Mouse (Mus musculus) hindbrain, embryonic 12.5 days (tissue): ENCODE results near the gene Gm20219. TPM values are rescaled to one million over a fixed set of nuclear protein-coding genes. Genes with fewer than 3 reads are reported as not detected.
A peak's percentile ranks its signal among the peaks of the same experiment; 100 is the strongest.

Experiments used
- ATAC-seq: fragments of 200-750 bp; cut with Nextera tagmentation; 2 replicates; pipeline ENCODE4 v1.8.0; 2017; ENCODE audit warnings: moderate TSS enrichment; ENCODE audit not compliant: low FRiP score
- H3K27ac ChIP-seq: fragments of 300-500 bp; sonication (generic); 2 replicates; pipeline ENCODE4 v1.5.1; 2016; ENCODE audit warnings: mild to moderate bottlenecking
- H3K27me3 ChIP-seq: fragments of 300-500 bp; sonication (generic); 2 replicates; pipeline ENCODE4 v1.6.1; 2016; ENCODE audit warnings: mild to moderate bottlenecking
- H3K36me3 ChIP-seq: fragments of 300-500 bp; sonication (generic); 2 replicates; pipeline ENCODE4 v1.6.1; 2016; ENCODE audit warnings: mild to moderate bottlenecking
- H3K4me1 ChIP-seq: fragments of 300-500 bp; sonication (generic); 2 replicates; pipeline ENCODE4 v1.6.1; 2016
- H3K4me2 ChIP-seq: fragments of 300-500 bp; sonication (generic); replicated peaks from 2 replicates; pipeline ENCODE4 v1.6.1; 2016; ENCODE audit warnings: mild to moderate bottlenecking
- H3K4me3 ChIP-seq: fragments of 300-500 bp; sonication (generic); 2 replicates; pipeline ENCODE4 v1.5.1; 2016; ENCODE audit warnings: mild to moderate bottlenecking
- H3K9ac ChIP-seq: fragments of 300-500 bp; sonication (generic); 2 replicates; pipeline ENCODE4 v1.6.1; 2016; ENCODE audit warnings: mild to moderate bottlenecking, moderate library complexity
- H3K9me3 ChIP-seq: fragments of 300-500 bp; sonication (generic); replicated peaks from 2 replicates; pipeline ENCODE4 v1.6.1; 2016; ENCODE audit warnings: mild to moderate bottlenecking
- WGBS: fragments of 180-500 bp; shearing (Covaris S2); methylation state at CpG from one replicate; pipeline ENCODE4 v1.1.7; 2016; 5-methylcytosine and 5-hydroxymethylcytosine counted together
- polyA plus RNA-seq: library from polyadenylated mRNA; unstranded; fragments of >200 nt; fragmentation: Nextera tagmentation; extraction: Ambion mirVana; gene quantifications from 2 replicates; pipeline ENCODE4 v1.2.1, GENCODE M21; 2016

Gene Gm20219
- polyA plus RNA-seq, 1 experiment from 2014 or later: 2.0 TPM

DNA sequence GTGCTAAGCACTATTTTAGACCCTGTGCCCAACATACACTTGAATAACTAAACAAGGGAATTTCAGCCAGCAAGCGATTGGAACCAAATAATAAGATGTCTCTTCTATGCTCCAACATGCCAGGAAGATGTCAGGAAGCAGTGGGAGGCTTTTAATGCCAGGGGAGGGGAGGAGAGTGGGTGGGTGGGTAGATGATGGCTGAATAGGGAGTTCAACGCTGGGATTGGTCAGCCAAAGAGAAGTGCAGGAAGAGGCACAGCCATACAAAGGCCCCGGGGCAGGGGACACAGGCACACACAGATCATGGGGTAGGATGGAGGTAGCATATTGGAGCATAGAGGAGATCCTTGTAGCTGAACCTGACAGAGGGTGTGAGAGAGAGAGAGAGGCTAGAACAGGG lies 17.3 kb downstream of the Gm20219 start:
- Histone ChIP-seq H3K9ac (no peak overlapping the region), H3K4me3 (no peak overlapping the region), H3K27me3 (no peaks in the 10 kb centered on the region), H3K4me1 (peaks cover 21% of the 10 kb centered on the region), H3K27ac (0 out of 2 replicates have a peak overlapping the region, but pooled peaks have one; percentile 62), H3K4me2 (no peak overlapping the region), H3K9me3 (no peaks in the 10 kb centered on the region), H3K36me3 (no peaks in the 10 kb centered on the region)
- 51% methylated on average over 3 of the region's 3 CpGs for WGBS
- peak; percentile 23; the same call in 1 of the 2 replicates for ATAC-seq

GRCm38 (mm10) chr17:56536192-56536591 lies 18.0 kb downstream of the Gm20219 start:
- H3K27me3 ChIP-seq: no peaks in the 10 kb centered on the region
- no peak overlapping the region for H3K4me2 ChIP-seq
- H3K4me1 ChIP-seq: peaks cover 21% of the 10 kb centered on the region
- ATAC-seq: no peak
- no peaks in the 10 kb centered on the region for H3K36me3 ChIP-seq
- no peak overlapping the region for H3K9ac ChIP-seq
- no peak overlapping the region for H3K4me3 ChIP-seq
- H3K9me3 ChIP-seq: no peaks in the 10 kb centered on the region
- peak overlapping the region; percentile 62; the same call in 1 of the 2 replicates for H3K27ac ChIP-seq
- 48% methylated on average over 14 of the region's 14 CpGs for WGBS

DNA sequence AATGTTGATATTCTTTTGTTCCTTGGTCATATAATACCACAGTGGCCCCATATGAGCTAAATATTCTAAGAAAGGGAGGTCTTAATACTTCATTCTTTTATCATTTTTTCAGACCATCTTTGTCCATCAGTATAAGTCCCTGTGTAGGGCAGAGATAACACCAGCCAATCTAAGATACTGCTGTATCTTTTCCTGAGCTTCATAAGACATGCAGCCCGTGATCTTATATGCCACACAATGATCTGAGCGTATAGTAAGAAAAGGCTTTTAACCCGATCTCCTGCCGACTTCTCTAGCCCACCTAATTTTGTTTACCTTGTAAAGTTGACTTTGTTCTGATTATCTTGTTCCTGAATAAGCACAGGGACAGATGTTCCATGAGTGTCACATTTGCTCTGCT lies 29.2 kb downstream of the Gm20219 start:
- no peaks in the 10 kb centered on the region for H3K27me3 ChIP-seq
- H3K4me2 ChIP-seq: no peak overlapping the region
- 82% methylated on average over 4 of the region's 4 CpGs for WGBS
- no peaks in the 10 kb centered on the region for H3K36me3 ChIP-seq
- H3K9ac ChIP-seq: no peak overlapping the region
- no peak overlapping the region for H3K4me3 ChIP-seq
- H3K4me1 ChIP-seq: no peaks in the 10 kb centered on the region
- H3K9me3 ChIP-seq: no peaks in the 10 kb centered on the region
- no peak for ATAC-seq
- H3K27ac ChIP-seq: no peak overlapping the region

DNA sequence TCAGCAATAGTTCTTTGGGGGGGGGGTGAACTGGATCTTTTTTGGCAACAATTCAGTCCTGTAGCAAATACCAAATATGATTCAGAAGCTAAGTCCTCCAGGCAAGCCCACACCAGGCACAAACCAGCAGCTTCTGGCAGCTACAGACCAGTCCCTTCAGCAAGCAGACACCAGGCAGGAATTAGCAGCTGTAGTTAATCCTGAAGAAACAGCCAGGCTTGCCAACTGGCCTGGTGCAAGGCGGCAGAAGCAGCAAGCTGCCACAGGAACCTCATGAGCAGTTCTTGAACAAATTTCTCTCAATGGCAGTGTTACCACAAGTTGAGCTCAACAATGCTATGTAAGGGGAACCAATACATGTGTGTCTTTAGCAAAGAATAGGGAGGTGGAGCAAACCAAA lies 31.4 kb downstream of the Gm20219 start:
- 63% methylated on average over 1 of the region's 1 CpGs for WGBS
- Histone ChIP-seq H3K9me3 (no peaks in the 10 kb centered on the region), H3K9ac (no peak overlapping the region), H3K4me3 (no peak overlapping the region), H3K4me1 (no peaks in the 10 kb centered on the region), H3K27ac (no peak overlapping the region), H3K36me3 (no peaks in the 10 kb centered on the region), H3K27me3 (no peaks in the 10 kb centered on the region), H3K4me2 (no peak overlapping the region)
- ATAC-seq: no peak

GRCm38 (mm10) chr17:56515690-56516410 lies 38.3 kb downstream of the Gm20219 start:
- H3K36me3 ChIP-seq: no peaks in the 10 kb centered on the region
- WGBS: 12% methylated on average over 13 of the region's 13 CpGs
- 0 out of 2 replicates have a peak overlapping the region, but pooled peaks have one; percentile 5 for H3K9ac ChIP-seq
- peaks cover 41% of the 10 kb centered on the region for H3K27me3 ChIP-seq
- peak; percentile 68 for ATAC-seq
- no peaks in the 10 kb centered on the region for H3K9me3 ChIP-seq
- H3K4me1 ChIP-seq: peaks cover 24% of the 10 kb centered on the region
- no peak overlapping the region for H3K4me3 ChIP-seq
- peak overlapping the region; percentile 60 for H3K27ac ChIP-seq
- peak overlapping the region; percentile 8 for H3K4me2 ChIP-seq

- H3K9ac ChIP-seq: no peak overlapping the region
- no peak for ATAC-seq
These were observed 39.3 kb downstream of the Gm20219 start for GRCm38 (mm10) chr17:56514916-56515315.

DNA sequence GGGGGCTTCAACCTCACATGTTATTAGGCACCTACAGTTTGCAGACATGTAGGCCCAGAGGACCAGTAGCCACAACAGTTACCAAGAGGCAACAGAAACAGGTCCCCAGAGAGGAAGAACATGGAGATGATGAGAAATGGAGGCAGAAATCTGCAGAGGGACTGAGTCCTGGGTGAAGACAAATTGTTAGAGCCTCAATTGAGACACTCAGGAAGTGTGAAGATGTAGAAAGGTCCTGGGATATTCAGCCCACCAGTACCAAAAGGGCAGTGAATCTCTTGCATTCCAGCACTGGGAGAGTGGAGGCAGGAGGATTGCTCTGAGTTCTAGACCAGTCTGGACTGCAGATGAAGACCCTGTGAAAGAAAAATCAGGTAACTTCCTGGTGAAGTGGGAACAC lies 39.9 kb downstream of the Gm20219 start:
- Histone ChIP-seq H3K9me3 (no peaks in the 10 kb centered on the region), H3K27ac (no peak overlapping the region), H3K4me3 (no peak overlapping the region), H3K27me3 (peaks cover 56% of the 10 kb centered on the region), H3K4me2 (no peak overlapping the region), H3K36me3 (no peaks in the 10 kb centered on the region), H3K4me1 (peaks cover 36% of the 10 kb centered on the region), H3K9ac (no peak overlapping the region)
- no peak for ATAC-seq

More at GRCm38 (mm10) chr17:56514916-56515315, 39.3 kb downstream of the Gm20219 start:
- WGBS: 50% methylated on average over 12 of the region's 12 CpGs
- Histone ChIP-seq H3K9me3 (no peaks in the 10 kb centered on the region), H3K27me3 (peaks cover 50% of the 10 kb centered on the region), H3K4me1 (peaks cover 31% of the 10 kb centered on the region), H3K36me3 (no peaks in the 10 kb centered on the region), H3K4me2 (no peak overlapping the region), H3K4me3 (no peak overlapping the region), H3K27ac (peak overlapping the region; percentile 60; the same call in 1 of the 2 replicates)

DNA sequence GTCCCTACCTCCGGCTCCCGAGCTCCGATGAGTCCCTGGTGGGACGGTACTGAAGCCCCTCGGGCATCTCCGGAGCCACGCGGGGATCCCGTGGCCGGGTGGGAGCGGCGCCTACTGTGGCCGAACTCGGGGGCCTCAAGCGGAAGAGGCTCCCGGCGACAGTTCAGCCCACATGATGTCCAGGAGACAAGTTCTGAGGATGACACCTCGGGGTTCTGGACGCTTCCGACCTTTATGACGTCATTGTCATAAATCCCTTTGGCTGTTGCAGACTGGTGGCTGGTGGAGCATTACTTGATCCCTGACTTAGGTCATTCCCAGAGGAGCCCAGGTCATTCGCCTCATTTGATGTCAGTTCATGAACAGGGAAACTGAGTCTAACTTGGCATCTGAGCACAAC lies 41.9 kb downstream of the Gm20219 start, which contains the start of gene Znrf4:
TSS of gene Znrf4 (minus strand) at position 122 of the 400 bp plus-strand sequence.
- Histone ChIP-seq H3K4me2 (peak within 1 kb of the TSS; percentile 43), H3K9ac (no peak within 1 kb of the TSS), H3K36me3 (no peaks in the 10 kb centered on the region), H3K4me3 (peak within 1 kb of the TSS; percentile 27), H3K27me3 (peaks cover 62% of the 10 kb centered on the region), H3K9me3 (no peaks in the 10 kb centered on the region), H3K4me1 (peaks cover 44% of the 10 kb centered on the region), H3K27ac (no peak within 1 kb of the TSS)
- WGBS: 65% methylated on average over 22 of the region's 22 CpGs
- ATAC-seq: no peak

DNA sequence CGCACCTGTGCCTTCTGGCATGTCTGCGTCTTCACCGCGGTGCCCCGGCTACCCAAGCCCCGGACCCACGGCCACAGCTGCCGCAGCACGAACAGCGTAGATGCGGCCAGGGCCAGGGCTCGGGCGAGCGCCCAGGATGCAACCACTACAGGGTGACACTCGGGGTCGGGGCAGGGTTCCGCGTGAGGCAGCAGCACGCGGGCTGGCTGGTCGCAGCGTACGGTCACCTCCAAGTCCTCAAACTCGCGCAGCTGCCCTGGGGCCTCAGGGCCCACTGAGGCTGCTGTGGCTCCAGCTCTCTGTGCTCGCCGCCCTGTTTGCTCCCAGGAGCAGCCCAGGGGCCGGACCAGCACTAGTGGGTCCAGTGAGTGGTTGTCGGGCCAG lies 42.5 kb downstream of the Gm20219 start:
- Histone ChIP-seq H3K27ac (no peak overlapping the region), H3K9ac (no peak overlapping the region), H3K4me1 (peaks cover 50% of the 10 kb centered on the region), H3K9me3 (no peaks in the 10 kb centered on the region), H3K4me3 (peak overlapping the region; percentile 27), H3K27me3 (peaks cover 62% of the 10 kb centered on the region), H3K36me3 (no peaks in the 10 kb centered on the region), H3K4me2 (peak overlapping the region; percentile 43)
- 20% methylated on average over 29 of the region's 29 CpGs for WGBS
- no peak for ATAC-seq

DNA sequence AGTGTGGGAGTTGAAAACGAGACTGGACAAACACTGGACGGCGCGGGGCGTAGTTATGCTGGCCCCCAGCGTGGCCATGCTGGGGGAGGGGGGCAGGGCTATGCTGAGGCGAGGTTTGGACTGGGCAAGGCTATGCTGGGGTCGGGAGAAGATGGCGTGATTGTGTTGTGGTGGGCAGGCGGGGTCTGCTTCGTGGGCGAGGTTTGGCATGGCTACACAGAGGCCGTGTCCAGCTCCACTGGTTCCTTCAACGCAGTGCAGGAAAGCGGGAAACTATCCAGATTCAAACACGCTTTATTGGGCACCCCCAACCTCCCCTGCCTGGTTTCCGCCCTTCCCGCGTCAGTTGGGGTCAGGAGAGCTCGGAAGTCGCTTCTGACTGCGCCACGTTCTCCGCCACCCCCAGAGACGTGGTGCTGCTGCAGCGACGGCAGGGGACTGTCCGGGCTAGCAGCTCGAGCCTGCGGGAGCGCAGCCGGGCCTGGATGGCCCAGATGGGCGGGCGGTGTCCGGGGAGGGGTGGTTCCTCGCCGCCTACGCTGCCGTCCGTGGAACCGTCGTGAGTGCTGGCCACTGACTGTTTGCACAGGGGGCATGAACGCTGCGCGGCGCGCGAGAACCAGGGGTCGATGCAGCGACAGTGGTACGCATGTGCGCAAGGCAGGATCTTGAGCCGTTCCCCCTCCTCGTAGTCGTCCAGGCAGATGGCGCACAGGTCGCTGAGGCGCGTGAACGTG lies 43.0 kb downstream of the Gm20219 start:
- H3K27ac ChIP-seq: no peak overlapping the region
- H3K9me3 ChIP-seq: no peaks in the 10 kb centered on the region
- 6% methylated on average over 59 of the region's 60 CpGs for WGBS
- peaks cover 62% of the 10 kb centered on the region for H3K27me3 ChIP-seq
- peak overlapping the region; percentile 43 for H3K4me2 ChIP-seq
- peaks cover 51% of the 10 kb centered on the region for H3K4me1 ChIP-seq
- H3K9ac ChIP-seq: no peak overlapping the region
- H3K4me3 ChIP-seq: peak overlapping the region; percentile 27
- ATAC-seq: no peak
- no peaks in the 10 kb centered on the region for H3K36me3 ChIP-seq

DNA sequence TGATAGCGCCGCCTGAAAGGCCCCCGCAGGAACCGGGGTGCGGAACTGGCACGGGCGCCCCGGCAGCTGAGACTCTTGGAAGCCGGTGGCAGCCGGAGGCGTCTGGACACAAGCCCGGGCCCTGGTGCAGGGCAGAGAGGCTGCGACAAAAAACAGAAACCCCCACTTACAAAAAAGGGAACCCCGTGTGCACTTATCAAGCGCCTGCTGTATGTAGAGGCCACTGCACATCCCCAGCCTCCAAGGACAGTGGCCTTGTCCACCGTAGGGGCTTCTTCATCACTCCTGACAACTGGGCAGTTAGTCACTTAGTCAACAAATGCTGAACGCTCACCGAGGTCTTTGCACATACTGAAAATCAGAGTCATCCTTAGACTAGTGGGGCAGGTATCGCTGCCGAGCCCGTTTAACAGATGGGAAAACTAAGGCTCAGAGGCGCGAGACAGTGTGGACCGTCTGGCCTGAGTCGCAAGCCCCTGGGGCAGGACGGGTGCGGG lies 43.7 kb downstream of the Gm20219 start:
- no peak overlapping the region for H3K4me2 ChIP-seq
- H3K9ac ChIP-seq: no peak overlapping the region
- H3K27ac ChIP-seq: no peak overlapping the region
- H3K4me3 ChIP-seq: peak overlapping the region; percentile 27; the same call in 1 of the 2 replicates
- H3K9me3 ChIP-seq: no peaks in the 10 kb centered on the region
- H3K36me3 ChIP-seq: no peaks in the 10 kb centered on the region
- 24% methylated on average over 27 of the region's 27 CpGs for WGBS
- peaks cover 62% of the 10 kb centered on the region for H3K27me3 ChIP-seq
- no peak for ATAC-seq
- peaks cover 45% of the 10 kb centered on the region for H3K4me1 ChIP-seq

DNA sequence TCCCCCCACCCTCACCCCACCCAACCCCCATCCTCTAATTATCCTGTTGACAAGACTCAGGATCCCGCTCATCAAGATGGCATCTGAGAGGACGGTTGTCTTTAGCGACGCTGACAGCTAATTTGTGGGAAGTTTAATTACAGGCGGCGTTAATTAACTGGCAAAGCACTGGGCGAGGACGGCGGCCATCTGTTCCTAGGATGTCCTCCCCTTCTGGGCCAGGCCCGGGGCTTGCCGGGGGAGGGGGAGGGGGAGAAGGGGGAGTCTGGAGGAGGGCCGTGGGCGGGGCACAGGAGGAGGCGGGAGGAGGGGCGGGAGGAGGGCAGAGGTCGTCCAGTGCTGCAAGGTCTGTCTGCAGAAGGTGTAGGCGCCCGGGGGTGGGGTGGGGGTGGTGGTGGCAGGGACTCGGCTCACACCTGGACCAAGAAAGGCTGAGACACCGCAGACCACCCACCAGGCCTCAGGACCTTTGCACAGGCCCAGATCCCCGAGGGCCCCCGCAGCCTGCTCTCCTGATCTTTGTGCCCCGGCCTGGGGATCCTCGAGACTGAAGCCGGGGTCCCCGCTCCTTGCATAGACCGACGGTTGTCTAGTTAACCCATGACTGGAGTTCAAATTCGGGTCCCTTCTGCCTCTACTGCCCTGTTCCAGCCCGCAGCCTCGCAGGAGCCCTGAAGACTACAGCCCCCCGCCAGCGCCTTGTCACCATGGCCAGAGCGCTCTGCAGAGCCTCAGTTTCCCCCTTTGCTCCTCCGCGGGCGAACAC lies 44.3 kb downstream of the Gm20219 start:
- H3K4me3 ChIP-seq: no peak overlapping the region
- no peaks in the 10 kb centered on the region for H3K9me3 ChIP-seq
- H3K4me2 ChIP-seq: peak overlapping the region; percentile 27; the same call in 1 of the 2 replicates
- peak; percentile 60 for ATAC-seq
- H3K9ac ChIP-seq: 0 out of 2 replicates have a peak overlapping the region, but pooled peaks have one; percentile 10
- H3K27ac ChIP-seq: peak overlapping the region; percentile 64; the same call in 1 of the 2 replicates
- whole genome bisulfite sequencing: 5% methylated on average over 30 of the region's 37 CpGs
- H3K36me3 ChIP-seq: no peaks in the 10 kb centered on the region
- H3K4me1 ChIP-seq: peaks cover 38% of the 10 kb centered on the region
- peaks cover 58% of the 10 kb centered on the region for H3K27me3 ChIP-seq
